Mouse (Mus musculus): ENCODE results near the gene Slc52a3. TPM values are rescaled to one million over a fixed set of nuclear protein-coding genes. Genes with fewer than 3 reads are reported as not detected.

The Slc52a3 gene
- total and polyA plus RNA-seq, 3 experiments, result 0.02 to 0.05 TPM; not detected in 1

GRCm38 (mm10) chr2:151978494-151978893, 17.8 kb upstream of the Slc52a3 start:
- no peaks in the 10 kb centered on the region for H3K9me3 ChIP-seq (replicated peaks)
- no peak for ATAC-seq (ENCODE audit: extremely low read depth, insufficient number of reproducible peaks, low FRiP score, poor library complexity, severe bottlenecking)
- DNase-seq (ENCODE audit: low spot score), result no peak
- peaks cover 52% of the 10 kb centered on the region for H3K36me3 ChIP-seq (replicated peaks)
- TF ChIP-seq TAL1 (conservative IDR thresholded peaks at IDR 0.05; ENCODE audit: low read depth, low read length) (no peak), GATA2 (IDR thresholded peaks at IDR 0.05; ENCODE audit: borderline replicate concordance, low read depth, low read length) (no peak), CTCF (IDR thresholded peaks at IDR 0.05; ENCODE audit: low read depth, low read length) (no peak), GATA1 (IDR thresholded peaks at IDR 0.05; ENCODE audit: borderline replicate concordance, low read length) (no peak), POLR2AphosphoS5 (IDR thresholded peaks at IDR 0.05; ENCODE audit: insufficient replicate concordance, low read depth, low read length) (no peak)
- H3K4me1 ChIP-seq (ENCODE audit: insufficient read depth, low read depth, low read length), result peaks cover 34% of the 10 kb centered on the region
- no peak overlapping the region for H3K4me3 ChIP-seq (ENCODE audit: low read depth, low read length)
- H3K27me3 ChIP-seq (ENCODE audit: insufficient read depth, low read length), result peaks cover 11% of the 10 kb centered on the region; the same call in 1 of the 2 replicates

GRCm38 (mm10) chr2:151979470-151980354, 16.6 kb upstream of the Slc52a3 start, which contains the start of gene Fam110a:
Fam110a (minus strand) TSS chr2:151980219.
- H3K4me1 ChIP-seq (ENCODE audit: insufficient read depth, low read depth, low read length), result peaks cover 33% of the 10 kb centered on the region
- TF ChIP-seq GATA2 (IDR thresholded peaks at IDR 0.05; ENCODE audit: borderline replicate concordance, low read depth, low read length), result no peak
- TF ChIP-seq POLR2AphosphoS5 (IDR thresholded peaks at IDR 0.05; ENCODE audit: insufficient replicate concordance, low read depth, low read length), result no peak
- no peak for TF ChIP-seq CTCF (IDR thresholded peaks at IDR 0.05; ENCODE audit: low read depth, low read length)
- TF ChIP-seq TAL1 (conservative IDR thresholded peaks at IDR 0.05; ENCODE audit: low read depth, low read length), result no peak
- TF ChIP-seq GATA1 (IDR thresholded peaks at IDR 0.05; ENCODE audit: borderline replicate concordance, low read length), result no peak
- peaks cover 20% of the 10 kb centered on the region for H3K27me3 ChIP-seq (ENCODE audit: insufficient read depth, low read length)
- peak; percentile 92 for ATAC-seq (ENCODE audit: extremely low read depth, insufficient number of reproducible peaks, low FRiP score, poor library complexity, severe bottlenecking)
- H3K9me3 ChIP-seq (replicated peaks), result no peaks in the 10 kb centered on the region
- peak; percentile 98 for DNase-seq (ENCODE audit: low spot score)
- peaks cover 40% of the 10 kb centered on the region for H3K36me3 ChIP-seq (replicated peaks)
- peak within 1 kb of the TSS; percentile 95 for H3K4me3 ChIP-seq (ENCODE audit: low read depth, low read length)

GRCm38 (mm10) chr2:151980355-151980693, 16.0 kb upstream of the Slc52a3 start:
- DNase-seq (ENCODE audit: low spot score) (no peak), ATAC-seq (ENCODE audit: extremely low read depth, insufficient number of reproducible peaks, low FRiP score, poor library complexity, severe bottlenecking) (no peak)
- peaks cover 36% of the 10 kb centered on the region for H3K36me3 ChIP-seq (replicated peaks)
- H3K9me3 ChIP-seq (replicated peaks), result no peaks in the 10 kb centered on the region
- H3K4me3 ChIP-seq (ENCODE audit: low read depth, low read length), result peak overlapping the region; percentile 95
- peaks cover 22% of the 10 kb centered on the region for H3K27me3 ChIP-seq (ENCODE audit: insufficient read depth, low read length)
- H3K4me1 ChIP-seq (ENCODE audit: insufficient read depth, low read depth, low read length), result peaks cover 33% of the 10 kb centered on the region
- TF ChIP-seq GATA2 (IDR thresholded peaks at IDR 0.05; ENCODE audit: borderline replicate concordance, low read depth, low read length) (no peak), POLR2AphosphoS5 (IDR thresholded peaks at IDR 0.05; ENCODE audit: insufficient replicate concordance, low read depth, low read length) (no peak), TAL1 (conservative IDR thresholded peaks at IDR 0.05; ENCODE audit: low read depth, low read length) (no peak), GATA1 (IDR thresholded peaks at IDR 0.05; ENCODE audit: borderline replicate concordance, low read length) (no peak), CTCF (IDR thresholded peaks at IDR 0.05; ENCODE audit: low read depth, low read length) (no peak)

- TF ChIP-seq POLR2AphosphoS5 (IDR thresholded peaks at IDR 0.05; ENCODE audit: insufficient replicate concordance, low read depth, low read length) (no peak), GATA1 (IDR thresholded peaks at IDR 0.05; ENCODE audit: borderline replicate concordance, low read length) (no peak), GATA2 (IDR thresholded peaks at IDR 0.05; ENCODE audit: borderline replicate concordance, low read depth, low read length) (no peak), TAL1 (conservative IDR thresholded peaks at IDR 0.05; ENCODE audit: low read depth, low read length) (no peak), CTCF (IDR thresholded peaks at IDR 0.05; ENCODE audit: low read depth, low read length) (no peak)
- Histone ChIP-seq H3K9me3 (replicated peaks) (no peaks in the 10 kb centered on the region), H3K27me3 (ENCODE audit: insufficient read depth, low read length) (peaks cover 28% of the 10 kb centered on the region), H3K36me3 (replicated peaks) (peaks cover 27% of the 10 kb centered on the region), H3K4me3 (ENCODE audit: low read depth, low read length) (no peak overlapping the region), H3K4me1 (ENCODE audit: insufficient read depth, low read depth, low read length) (peaks cover 33% of the 10 kb centered on the region)
- ATAC-seq (ENCODE audit: extremely low read depth, insufficient number of reproducible peaks, low FRiP score, poor library complexity, severe bottlenecking) (no peak), DNase-seq (ENCODE audit: low spot score) (no peak)
Observed at GRCm38 (mm10) chr2:151981268-151981667, 15.0 kb upstream of the Slc52a3 start.

GRCm38 (mm10) chr2:151982476-151982875, 13.8 kb upstream of the Slc52a3 start:
- H3K9me3 ChIP-seq (replicated peaks), result no peaks in the 10 kb centered on the region
- no peak for ATAC-seq (ENCODE audit: extremely low read depth, insufficient number of reproducible peaks, low FRiP score, poor library complexity, severe bottlenecking)
- DNase-seq (ENCODE audit: low spot score), result no peak
- TF ChIP-seq POLR2AphosphoS5 (IDR thresholded peaks at IDR 0.05; ENCODE audit: insufficient replicate concordance, low read depth, low read length), result no peak
- TF ChIP-seq GATA1 (IDR thresholded peaks at IDR 0.05; ENCODE audit: borderline replicate concordance, low read length), result no peak
- TF ChIP-seq GATA2 (IDR thresholded peaks at IDR 0.05; ENCODE audit: borderline replicate concordance, low read depth, low read length), result no peak
- TF ChIP-seq CTCF (IDR thresholded peaks at IDR 0.05; ENCODE audit: low read depth, low read length), result no peak
- no peak for TF ChIP-seq TAL1 (conservative IDR thresholded peaks at IDR 0.05; ENCODE audit: low read depth, low read length)
- H3K27me3 ChIP-seq (ENCODE audit: insufficient read depth, low read length), result peaks cover 31% of the 10 kb centered on the region
- peaks cover 33% of the 10 kb centered on the region for H3K4me1 ChIP-seq (ENCODE audit: insufficient read depth, low read depth, low read length)
- peaks cover 15% of the 10 kb centered on the region for H3K36me3 ChIP-seq (replicated peaks)
- no peak overlapping the region for H3K4me3 ChIP-seq (ENCODE audit: low read depth, low read length)

GRCm38 (mm10) chr2:151984019-151984418, 12.3 kb upstream of the Slc52a3 start:
- DNase-seq (ENCODE audit: low spot score), result no peak
- no peak overlapping the region for H3K4me3 ChIP-seq (ENCODE audit: low read depth, low read length)
- H3K4me1 ChIP-seq (ENCODE audit: insufficient read depth, low read depth, low read length), result peaks cover 19% of the 10 kb centered on the region
- peaks cover 43% of the 10 kb centered on the region for H3K27me3 ChIP-seq (ENCODE audit: insufficient read depth, low read length)
- ATAC-seq (ENCODE audit: extremely low read depth, insufficient number of reproducible peaks, low FRiP score, poor library complexity, severe bottlenecking), result no peak
- TF ChIP-seq TAL1 (conservative IDR thresholded peaks at IDR 0.05; ENCODE audit: low read depth, low read length), result no peak
- TF ChIP-seq GATA1 (IDR thresholded peaks at IDR 0.05; ENCODE audit: borderline replicate concordance, low read length), result no peak
- no peak for TF ChIP-seq CTCF (IDR thresholded peaks at IDR 0.05; ENCODE audit: low read depth, low read length)
- no peak for TF ChIP-seq GATA2 (IDR thresholded peaks at IDR 0.05; ENCODE audit: borderline replicate concordance, low read depth, low read length)
- no peak for TF ChIP-seq POLR2AphosphoS5 (IDR thresholded peaks at IDR 0.05; ENCODE audit: insufficient replicate concordance, low read depth, low read length)
- no peaks in the 10 kb centered on the region for H3K9me3 ChIP-seq (replicated peaks)
- H3K36me3 ChIP-seq (replicated peaks), result no peaks in the 10 kb centered on the region

Data from G1E (cell line).